Mouse (Mus musculus) spleen, postnatal 0 days (tissue): Measurements from ENCODE around the gene Leng1. TPM values are rescaled to one million over a fixed set of nuclear protein-coding genes. Genes with fewer than 3 reads are reported as not detected.

ENCODE experiments used
- polyA plus RNA-seq: library from polyadenylated mRNA; unstranded; fragments of >200 nt; fragmentation: Nextera tagmentation; extraction: Ambion mirVana; gene quantifications from 2 replicates; pipeline ENCODE4 v1.2.1, GENCODE M21; 2015

The Leng1 gene
- polyA plus RNA-seq = 7.4 and 7.7 TPM in 2 replicates

GRCm38 (mm10) chr7:3665215-3666114 lies at the start of gene Leng1:
Gene Leng1 (minus strand): TSS chr7:3665840.

GRCm38 (mm10) chr7:3703879-3704441 lies 38.3 kb upstream of the Leng1 start, which contains the start of gene Rps9:
Gene Rps9 (plus strand): TSS chr7:3703993.

GRCm38 (mm10) chr7:3692987-3693808 lies 27.6 kb upstream of the Leng1 start, which contains the start of gene Mboat7:
Gene Mboat7 (minus strand): TSS chr7:3693523.

DNA sequence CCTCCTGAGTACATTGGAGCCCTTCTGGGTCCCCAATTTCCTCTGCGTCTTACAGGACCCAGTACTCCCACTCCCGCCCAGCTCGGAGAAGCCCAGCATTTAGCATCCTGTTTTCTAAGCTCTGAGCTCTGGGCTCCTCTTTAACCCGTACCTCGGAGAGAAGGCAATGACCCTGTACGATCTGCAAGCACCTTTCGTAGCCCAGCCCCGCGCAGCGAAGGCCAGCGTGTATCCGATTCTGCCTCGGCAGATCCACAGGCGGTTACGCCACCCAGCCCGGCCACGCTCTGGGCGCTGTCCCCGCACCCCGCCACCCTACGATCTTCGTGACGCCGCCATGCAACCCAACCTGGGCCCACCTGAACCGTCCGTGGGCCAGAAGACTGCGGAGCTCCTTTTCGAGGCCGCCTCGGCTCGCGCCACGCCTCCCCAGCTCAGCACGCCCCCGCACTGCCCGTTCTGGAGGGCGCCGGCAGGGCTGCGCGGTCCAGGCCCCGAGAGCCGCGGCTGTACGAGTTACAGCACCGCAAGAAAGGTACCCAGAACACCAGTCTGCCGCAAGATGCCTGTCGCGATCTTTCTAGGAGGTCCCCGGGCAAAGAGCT lies 26.8 kb upstream of the Leng1 start, which contains the start of gene Tsen34:
Gene Tsen34 (plus strand): TSS at position 482 of the 605 bp plus-strand sequence.

DNA sequence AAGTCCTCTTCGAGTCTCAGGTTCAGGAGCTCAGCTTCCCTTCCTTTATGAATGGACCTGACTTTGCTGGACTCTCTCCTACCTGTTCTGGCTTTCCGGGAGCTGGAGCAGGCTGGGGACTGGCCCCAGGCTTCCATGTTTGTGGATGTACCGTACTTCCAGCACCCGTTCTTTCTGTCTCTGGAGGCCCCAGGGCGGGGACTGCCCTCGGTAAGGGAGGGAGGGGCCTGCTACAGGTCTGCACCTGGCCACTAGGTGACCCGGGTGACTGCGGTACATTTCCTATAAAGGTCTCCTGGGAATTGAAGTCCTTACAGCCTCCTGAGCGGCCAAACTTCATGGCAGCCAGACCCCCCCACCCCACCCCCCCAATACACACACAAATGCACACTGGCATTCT lies 11.7 kb upstream of the Leng1 start, which contains the start of gene Tmc4:
Gene Tmc4 (minus strand): TSS at position 212 of the 400 bp plus-strand sequence.

DNA sequence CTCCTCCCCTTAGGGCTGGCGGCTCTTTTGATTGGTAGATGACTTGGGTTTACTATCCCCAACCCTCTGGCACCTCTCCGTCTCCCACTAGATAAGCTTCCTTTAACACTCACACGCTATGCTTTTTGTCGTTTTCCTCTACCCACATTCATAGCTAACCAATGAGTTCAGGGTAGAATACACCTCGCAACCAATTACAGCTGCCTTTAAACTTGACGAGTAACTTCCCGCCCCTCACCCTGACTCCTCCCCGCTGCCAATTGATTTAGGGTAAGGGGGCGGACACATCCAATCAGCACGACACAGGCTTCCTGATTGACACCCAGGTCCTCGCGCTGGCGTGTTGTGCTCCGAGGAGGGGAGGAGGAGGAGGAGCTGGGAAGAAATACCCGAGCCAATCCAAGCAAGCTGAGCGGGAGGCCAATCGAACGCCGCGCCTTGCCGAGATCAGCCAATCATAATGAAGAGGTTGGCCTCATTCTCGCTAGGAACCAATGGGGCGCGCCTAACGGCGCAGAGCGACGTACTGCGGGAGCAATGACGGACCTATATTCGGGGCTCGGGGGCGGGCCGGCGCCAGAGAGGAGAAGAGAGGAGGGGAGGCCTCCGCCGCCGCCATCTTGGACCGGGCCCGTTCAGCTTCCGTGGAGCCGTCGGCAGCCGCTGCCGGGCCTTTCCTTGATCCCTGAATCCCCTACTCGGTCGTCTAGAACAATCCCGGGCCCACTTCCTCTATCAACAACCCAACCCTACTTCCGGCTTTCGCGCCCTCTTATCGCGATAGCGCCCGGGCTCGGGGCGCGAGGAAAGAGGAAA lies 20.8 kb downstream of the Leng1 start, which contains the start of gene Cnot3:
Gene Cnot3 (plus strand): TSS at position 597 of the 816 bp plus-strand sequence.

DNA sequence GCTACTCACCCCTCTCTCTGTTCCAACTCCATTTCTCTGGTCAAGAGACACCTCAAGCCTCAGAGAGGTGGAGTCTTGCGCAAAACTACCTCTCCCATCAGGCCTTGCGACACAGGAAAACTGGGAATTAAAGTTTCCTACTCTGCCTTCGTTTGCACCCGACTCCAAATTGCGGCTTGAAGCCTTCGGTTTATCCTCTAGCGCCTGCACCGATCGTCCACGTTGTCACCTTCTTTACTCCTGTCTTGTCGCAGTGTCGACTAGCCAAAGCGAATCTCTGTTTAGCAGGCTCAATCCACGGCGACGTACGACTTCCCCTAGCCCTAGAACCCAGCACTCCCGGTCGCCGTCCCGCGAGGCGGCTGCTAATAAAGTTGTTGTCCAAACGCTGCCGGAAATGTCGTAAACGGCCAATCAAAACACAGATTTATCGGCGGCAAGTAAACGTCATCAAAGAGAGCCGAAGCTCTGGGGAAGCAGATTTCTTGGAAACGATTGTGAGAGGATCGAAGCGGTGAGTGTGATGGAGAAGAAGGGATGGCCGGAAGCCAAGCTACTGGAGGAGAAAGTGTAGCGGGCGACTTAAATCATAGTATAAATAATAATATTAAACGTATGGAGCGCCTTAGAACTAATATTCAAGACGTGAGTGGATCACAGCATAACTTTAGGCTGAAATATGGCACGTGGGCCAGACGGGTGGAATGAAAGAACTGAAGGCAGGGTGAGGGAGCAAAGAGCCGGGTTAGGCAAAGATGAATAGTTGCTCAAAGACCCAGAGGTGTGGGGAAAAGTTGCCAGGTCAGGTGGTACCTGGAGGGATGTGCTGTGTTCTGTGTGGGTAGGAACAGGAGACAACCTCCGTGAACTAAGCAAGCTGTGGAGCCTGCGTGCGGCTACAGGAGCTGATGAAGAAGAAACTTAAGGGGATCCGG lies 35.8 kb downstream of the Leng1 start, which contains the start of the genes Tfpt and Prpf31:
Gene Tfpt (minus strand): TSS at position 387 of the 935 bp plus-strand sequence.
Gene Prpf31 (plus strand): TSS at position 443 of the 935 bp plus-strand sequence.

DNA sequence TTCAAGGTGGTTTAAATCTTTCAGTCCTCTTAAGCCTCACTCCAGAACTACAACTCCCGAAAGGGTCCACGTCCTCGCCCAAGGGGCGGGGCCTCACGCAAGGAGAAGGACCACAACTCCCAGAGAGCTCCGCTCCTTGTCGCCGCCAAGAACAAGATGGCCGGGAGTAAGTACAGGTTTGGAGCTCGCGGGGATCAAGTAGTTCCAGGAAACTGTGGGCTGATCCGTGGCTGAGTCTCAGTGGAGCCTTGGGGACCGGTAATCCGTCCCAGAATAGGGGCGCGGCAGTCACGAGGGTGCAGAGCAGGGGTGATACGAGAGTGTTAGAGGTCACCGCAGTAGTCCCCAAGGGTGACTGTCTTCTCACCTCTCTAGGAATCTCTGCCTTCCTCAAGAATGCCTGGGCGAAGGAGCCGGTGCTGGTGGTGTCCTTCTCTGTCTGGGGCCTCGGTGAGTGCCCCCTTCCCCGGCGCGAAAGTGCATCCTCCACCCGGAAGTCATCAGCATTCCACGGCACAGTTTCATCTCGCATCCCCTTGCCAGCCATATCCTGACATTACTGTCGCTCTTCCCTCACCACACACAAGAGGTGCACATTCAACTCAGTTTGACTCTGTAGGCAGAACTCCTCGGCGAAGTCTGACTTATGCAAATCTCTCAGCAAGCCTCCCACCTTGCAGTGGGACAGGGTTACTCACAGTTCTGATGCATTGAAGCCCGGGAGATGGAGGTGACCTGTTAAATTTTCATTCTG lies 48.2 kb downstream of the Leng1 start, which contains the start of gene Ndufa3:
Gene Ndufa3 (plus strand): TSS at position 132 of the 754 bp plus-strand sequence.

GRCm38 (mm10) chr7:3616057-3616388 lies 49.6 kb downstream of the Leng1 start, which contains the start of gene Oscar:
Gene Oscar (minus strand): TSS chr7:3616157.

Other genes starting within 250 kb of the Leng1 start
- not detected in 2 replicates for gene Cacng6, start 241.6 kb downstream of the Leng1 start, polyA plus RNA-seq
- gene Tarm1, start 163.2 kb downstream of the Leng1 start, polyA plus RNA-seq = 2.9 and 3.5 TPM in 2 replicates
- not detected in 2 replicates for gene Oscar, start 49.7 kb downstream of the Leng1 start, polyA plus RNA-seq
- 365 and 377 TPM in 2 replicates for gene Ndufa3, start 48.5 kb downstream of the Leng1 start, polyA plus RNA-seq
- 14.6 TPM in 2 replicates for gene Tfpt, start 35.9 kb downstream of the Leng1 start, polyA plus RNA-seq
- gene Prpf31, start 35.9 kb downstream of the Leng1 start, polyA plus RNA-seq = 54.2 and 55.9 TPM in 2 replicates
- gene Cnot3, start 20.6 kb downstream of the Leng1 start, polyA plus RNA-seq = 29.6 and 34.3 TPM in 2 replicates
- gene Tmc4, start 11.7 kb upstream of the Leng1 start, polyA plus RNA-seq = 6.9 and 8.2 TPM in 2 replicates
- 46.3 and 65.6 TPM in 2 replicates for gene Tsen34, start 27.0 kb upstream of the Leng1 start, polyA plus RNA-seq
- 21.7 and 28.8 TPM in 2 replicates for gene Mboat7, start 27.7 kb upstream of the Leng1 start, polyA plus RNA-seq
- 1,500 and 1,551 TPM in 2 replicates for gene Rps9, start 38.2 kb upstream of the Leng1 start, polyA plus RNA-seq
- gene Pirb, start 54.6 kb upstream of the Leng1 start, polyA plus RNA-seq = 18.7 and 25.6 TPM in 2 replicates
- 0.70 and 1.2 TPM in 2 replicates for gene Gm15448, start 159.8 kb upstream of the Leng1 start, polyA plus RNA-seq
- gene Pira2, start 179.2 kb upstream of the Leng1 start, polyA plus RNA-seq = 7.2 and 10.1 TPM in 2 replicates
- gene Gm14548, start 232.3 kb upstream of the Leng1 start, polyA plus RNA-seq = 8.1 and 10.5 TPM in 2 replicates
- gene Lilra6, start 249.7 kb upstream of the Leng1 start, polyA plus RNA-seq = 6.8 and 7.9 TPM in 2 replicates